Mouse (Mus musculus) CH12.LX (cell line): ENCODE measurements at regions not wholly inside any gene's neighbourhood (a gene's known extent, or its start where the extent isn't known, plus 50 kb on each side); places are given as distances from the start of the nearest gene placed in this dataset.

ENCODE experiments used
- DNase-seq: peaks from one replicate; pipeline ENCODE4 v3.0.0-alpha.2; 2013; ENCODE audit errors: extremely low read depth
- H3K27ac ChIP-seq: 2 replicates; pipeline ENCODE4 v1.5.1; 2012; ENCODE audit warnings: low read depth, mild to moderate bottlenecking, control low read depth, moderate library complexity; ENCODE audit not compliant: insufficient read depth
- H3K27me3 ChIP-seq: replicated peaks from 2 replicates; pipeline ENCODE3; 2012; ENCODE audit warnings: inconsistent platforms
- H3K36me3 ChIP-seq, 2 experiments: replicated peaks in 1 of 2; 2 replicates each; pipeline versions ENCODE3 to v1.6.1; 2012; ENCODE audit warnings: inconsistent platforms in 1 of 2, low read length in 1 of 2, mild to moderate bottlenecking in 1 of 2, mixed read lengths in 1 of 2, moderate library complexity in 1 of 2; ENCODE audit not compliant: control insufficient read depth in 1 of 2, insufficient read depth in 1 of 2
- H3K4me1 ChIP-seq, 2 experiments: 2 replicates each; pipeline ENCODE4 v1.6.1; 2012; ENCODE audit warnings: inconsistent platforms in 1 of 2, moderate library complexity in 1 of 2; ENCODE audit not compliant: insufficient read depth in 2 of 2, control insufficient read depth in 1 of 2
- H3K4me2 ChIP-seq: 2 replicates; pipeline ENCODE4 v1.6.1; 2012; ENCODE audit warnings: low read depth, mild to moderate bottlenecking, control low read depth; ENCODE audit not compliant: poor library complexity, insufficient read depth, severe bottlenecking
- H3K4me3 ChIP-seq, 3 experiments: fragments of 150-350 bp in 1 of 3; sonication (generic) in 1 of 3; replicated peaks in 1 of 3; 2 replicates each; pipeline versions ENCODE3 to v1.5.1; 2011 to 2012; ENCODE audit warnings: low read depth in 2 of 3, low read length in 2 of 3, mild to moderate bottlenecking in 2 of 3, moderate library complexity in 2 of 3, control low read depth in 1 of 3, improper control_type of control experiment in 1 of 3, inconsistent platforms in 1 of 3, mixed read lengths in 1 of 3; ENCODE audit not compliant: poor library complexity in 1 of 3
- H3K79me2 ChIP-seq: replicated peaks from 2 replicates; pipeline ENCODE4 v1.6.1; 2012; ENCODE audit warnings: mild to moderate bottlenecking, moderate library complexity; ENCODE audit not compliant: control insufficient read depth, poor library complexity, insufficient read depth, severe bottlenecking; ENCODE audit errors: extremely low read depth
- H3K9ac ChIP-seq: 2 replicates; pipeline ENCODE4 v1.6.1; 2012; ENCODE audit warnings: low read depth, mild to moderate bottlenecking, control low read depth, moderate library complexity; ENCODE audit not compliant: insufficient read depth
- H3K9me3 ChIP-seq: replicated peaks from 2 replicates; pipeline ENCODE3; 2012; ENCODE audit warnings: low read length, inconsistent platforms, mixed read lengths
- BHLHE40 ChIP-seq: IDR thresholded peaks from 2 replicates; pipeline ENCODE4 v1.6.1; 2011; ENCODE audit warnings: mild to moderate bottlenecking, low read depth, low read length, improper control_type of control experiment
- CHD1 ChIP-seq: IDR thresholded peaks from 2 replicates; pipeline ENCODE4 v1.6.1; 2012; ENCODE audit warnings: low read depth, low read length, improper control_type of control experiment, inconsistent platforms
- GABPA ChIP-seq: IDR thresholded peaks from 2 replicates; pipeline ENCODE4 v1.6.1; 2012; ENCODE audit warnings: low read depth, low read length, improper control_type of control experiment, inconsistent platforms; ENCODE audit not compliant: insufficient replicate concordance
- IRF4 ChIP-seq: IDR thresholded peaks from 2 replicates; pipeline ENCODE4 v1.6.1; 2014; ENCODE audit warnings: low read depth, mild to moderate bottlenecking, inconsistent platforms, low read length, improper control_type of control experiment
- JUN ChIP-seq: IDR thresholded peaks from 2 replicates; pipeline ENCODE4 v1.6.1; 2011; ENCODE audit warnings: low read depth, mild to moderate bottlenecking, low read length, improper control_type of control experiment, moderate library complexity; ENCODE audit not compliant: insufficient read depth
- MAZ ChIP-seq: IDR thresholded peaks from 2 replicates; pipeline ENCODE4 v1.6.1; 2012; ENCODE audit warnings: low read depth, mild to moderate bottlenecking, inconsistent platforms, low read length, improper control_type of control experiment, moderate library complexity
- MEF2A ChIP-seq: IDR thresholded peaks from 2 replicates; pipeline ENCODE4 v1.6.1; 2014; ENCODE audit warnings: low read depth, mild to moderate bottlenecking, inconsistent platforms, low read length, improper control_type of control experiment, borderline replicate concordance
- NRF1 ChIP-seq: IDR thresholded peaks from 2 replicates; pipeline ENCODE4 v1.6.1; 2014; ENCODE audit warnings: low read depth, mild to moderate bottlenecking, inconsistent platforms, low read length, improper control_type of control experiment, moderate library complexity
- POLR2A ChIP-seq: IDR thresholded peaks from 2 replicates; pipeline ENCODE4 v1.6.1; 2011; ENCODE audit warnings: low read depth, mild to moderate bottlenecking, improper control_type of control experiment, low read length
- RAD21 ChIP-seq: IDR thresholded peaks from 2 replicates; pipeline ENCODE4 v1.6.1; 2011; ENCODE audit warnings: low read depth, mild to moderate bottlenecking, low read length, improper control_type of control experiment, moderate library complexity
- RCOR1 ChIP-seq: conservative IDR thresholded peaks from 2 replicates; pipeline ENCODE4 v1.6.1; 2012; ENCODE audit warnings: low read depth, mild to moderate bottlenecking, inconsistent platforms, low read length, improper control_type of control experiment
- TBP ChIP-seq: conservative IDR thresholded peaks from 2 replicates; pipeline ENCODE4 v1.6.1; 2011; ENCODE audit warnings: low read depth, low read length, improper control_type of control experiment
- TCF12 ChIP-seq: IDR thresholded peaks from 2 replicates; pipeline ENCODE4 v1.6.1; 2014; ENCODE audit warnings: low read depth, mild to moderate bottlenecking, inconsistent platforms, low read length, improper control_type of control experiment
- UBTF ChIP-seq: IDR thresholded peaks from 2 replicates; pipeline ENCODE4 v1.6.1; 2012; ENCODE audit warnings: low read depth, mild to moderate bottlenecking, inconsistent platforms, low read length, improper control_type of control experiment, moderate library complexity
- USF1 ChIP-seq: IDR thresholded peaks from 2 replicates; pipeline ENCODE4 v1.6.1; 2014; ENCODE audit warnings: low read depth, mild to moderate bottlenecking, inconsistent platforms, low read length, improper control_type of control experiment
- USF2 ChIP-seq: conservative IDR thresholded peaks from 2 replicates; pipeline ENCODE4 v1.6.1; 2011; ENCODE audit warnings: low read depth, low read length, improper control_type of control experiment
- ZC3H11A ChIP-seq: IDR thresholded peaks from 2 replicates; pipeline ENCODE4 v1.6.1; 2012; ENCODE audit warnings: low read depth, mild to moderate bottlenecking, inconsistent platforms, low read length, improper control_type of control experiment
- ZKSCAN1 ChIP-seq: IDR thresholded peaks from 2 replicates; pipeline ENCODE4 v1.6.1; 2012; ENCODE audit warnings: low read depth, inconsistent platforms, low read length, improper control_type of control experiment, borderline replicate concordance
- ZMIZ1 ChIP-seq: IDR thresholded peaks from 2 replicates; pipeline ENCODE4 v1.6.1; 2012; ENCODE audit warnings: low read depth, mild to moderate bottlenecking, inconsistent platforms, low read length, improper control_type of control experiment
- ZNF384 ChIP-seq: IDR thresholded peaks from 2 replicates; pipeline ENCODE4 v1.6.1; 2012; ENCODE audit warnings: low read depth, low read length, improper control_type of control experiment, inconsistent platforms
- dilution Hi-C: fragments of 300-500 bp; cut with MboI; formaldehyde crosslinking; loops from 2 replicates; pipeline ENCODE4 v1.14.3; 2020; ENCODE audit warnings: low sequenced_read_pairs; ENCODE audit not compliant: extremely low pct_unique_long_range_greater_than_20kb, extremely low pct_ligation_motif_present
- in situ Hi-C: fragments of 300-500 bp; cut with MboI; formaldehyde crosslinking; loops from 3 replicates; pipeline ENCODE4 v1.14.3; 2019; ENCODE audit warnings: low sequenced_read_pairs, low pct_ligation_motif_present, low pct_unique_long_range_greater_than_20kb, mixed read lengths

GRCm38 (mm10) chr15:26220855-26221254, 88.0 kb upstream of the March11 start:
- no peak overlapping the region for H3K9ac ChIP-seq
- H3K27me3 ChIP-seq: no peaks in the 10 kb centered on the region
- TF ChIP-seq MAZ: no peak
- TF ChIP-seq TCF12: no peak
- no peak for TF ChIP-seq ZKSCAN1
- no peak for TF ChIP-seq USF1
- no peak for TF ChIP-seq ZMIZ1
- TF ChIP-seq RAD21: no peak
- TF ChIP-seq MEF2A: no peak
- TF ChIP-seq TBP: no peak
- TF ChIP-seq RCOR1: no peak
- no peak for TF ChIP-seq UBTF
- no peaks in the 10 kb centered on the region for H3K9me3 ChIP-seq
- in situ Hi-C loops (no loop called here), dilution Hi-C loops (no loop called here)
- no peak for DNase-seq
- H3K4me3 ChIP-seq: no peak overlapping the region
- H3K79me2 ChIP-seq: no peaks in the 10 kb centered on the region
- no peaks in the 10 kb centered on the region for H3K36me3 ChIP-seq
- no peak overlapping the region for H3K27ac ChIP-seq
- H3K4me2 ChIP-seq: no peak overlapping the region
- H3K4me1 ChIP-seq: peaks cover 0 to 10% of the 10 kb centered on the region in 2 experiments; a peak in 2 of 4 replicates

- Histone ChIP-seq H3K4me2 (no peak overlapping the region), H3K9ac (no peak overlapping the region), H3K27ac (no peak overlapping the region), H3K27me3 (no peaks in the 10 kb centered on the region), H3K36me3 (no peaks in the 10 kb centered on the region), H3K9me3 (no peaks in the 10 kb centered on the region), H3K79me2 (no peaks in the 10 kb centered on the region), H3K4me1 (peaks cover 0 to 15% of the 10 kb centered on the region in 2 experiments; a peak in 2 of 4 replicates), H3K4me3 (no peak overlapping the region)
- in situ Hi-C loops: no loop called here
- no peak for TF ChIP-seq MAZ
- TF ChIP-seq IRF4: no peak
- no peak for TF ChIP-seq BHLHE40
- TF ChIP-seq TCF12: no peak
- TF ChIP-seq USF2: no peak
- no peak for TF ChIP-seq ZC3H11A
- TF ChIP-seq CHD1: no peak
- no peak for TF ChIP-seq MEF2A
- no peak for TF ChIP-seq JUN
- no peak for TF ChIP-seq GABPA
- no peak for TF ChIP-seq POLR2A
- no peak for TF ChIP-seq ZNF384
- TF ChIP-seq NRF1: no peak
- dilution Hi-C loops: no loop called here
- no peak for DNase-seq
These were observed 80.2 kb upstream of the March11 start for GRCm38 (mm10) chr15:26228646-26229045.
